Mouse (Mus musculus): ENCODE results near the gene D630003M21Rik.

GRCm38 (mm10) chr2:158174958-158175357, 54.1 kb downstream of the D630003M21Rik start:
- TF ChIP-seq POLR2A (IDR thresholded peaks at IDR 0.05; ENCODE audit: insufficient read depth, low read length) (no peak), EP300 (IDR thresholded peaks at IDR 0.05; ENCODE audit: insufficient read depth, low read depth, low read length) (no peak)

Data from ES-Bruce4 (cell line).